Mouse (Mus musculus): ENCODE results near the gene Clec4g.

DNA sequence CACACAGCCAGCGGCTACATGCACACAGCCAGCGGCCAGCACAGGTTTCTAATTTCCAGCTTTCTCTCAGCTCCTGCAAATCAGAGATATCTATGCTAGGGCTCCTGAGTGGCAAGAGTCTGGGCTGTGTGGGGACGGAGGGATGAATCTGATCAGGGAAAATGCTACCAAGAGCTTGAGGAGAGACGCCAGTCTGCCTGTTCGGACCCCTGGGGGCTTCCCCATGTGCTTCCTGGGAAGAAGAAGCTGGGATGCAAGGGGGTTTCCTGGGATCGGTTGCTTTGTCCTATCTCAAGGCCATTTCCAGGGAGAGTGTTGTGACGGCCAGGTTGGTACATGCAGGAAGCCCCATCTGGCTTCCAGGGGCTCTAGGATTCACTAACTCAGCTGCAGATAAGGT lies 12.8 kb downstream of the Clec4g start:
- TF ChIP-seq CTCF (IDR thresholded peaks at IDR 0.05) (no peak), EP300 (IDR thresholded peaks at IDR 0.05) (no peak)

All from lung, postnatal 0 days (tissue).